Comparison of ENCODE assay signal across 24 mouse cellular contexts in genomic region chr8:111196181-111196580, GRCm38 (mm10).
DNase-seq lines count a peak whose midpoint lies in the region; ATAC-seq and TF ChIP-seq lines count a peak whose summit lies in the region.
"Had no signal": no experiment of that assay in that cellular context is flagged by ENCODE, and none has a peak within 500 bp of the region (broad histone marks: within the 10 kb centered on the region; RNA-seq: fewer than 3 reads in every experiment).

No protein-coding gene starts in this region.

- no peaks in the 10 kb centered on the region; the same call in 1 of the 2 replicates for H3K4me1 ChIP-seq in embryonic fibroblast, embryonic 13.5 days (ENCODE audit: control insufficient read depth, insufficient read depth, low read length)
- no peaks in the 10 kb centered on the region for H3K4me1 ChIP-seq in intestine, embryonic 15.5 days (replicated peaks)
- H3K4me1 ChIP-seq: embryonic facial prominence, embryonic 10.5 days; embryonic facial prominence, embryonic 12.5 days; forebrain, embryonic 13.5 days had no signal

- H3K4me3 ChIP-seq in embryonic fibroblast, embryonic 13.5 days (ENCODE audit: insufficient read depth, low read length) = no peak overlapping the region
- H3K4me3 ChIP-seq in intestine, embryonic 15.5 days (replicated peaks) = no peak overlapping the region
- H3K4me3 ChIP-seq: embryonic facial prominence, embryonic 10.5 days; embryonic facial prominence, embryonic 12.5 days; erythroblast, embryonic 14.5 days; forebrain, embryonic 13.5 days; forebrain, embryonic 15.5 days had no signal

- H3K36me3 ChIP-seq in intestine, embryonic 15.5 days = 0 out of 2 replicates have a peak, but pooled peaks cover 5% of the 10 kb centered on the region

- 0 out of 2 replicates have a peak overlapping the region, but pooled peaks have one; percentile 26 for H3K27ac ChIP-seq in embryonic fibroblast, embryonic 13.5 days (ENCODE audit: insufficient read depth, low read length)
- no peak overlapping the region for H3K27ac ChIP-seq in intestine, embryonic 15.5 days
- H3K27ac ChIP-seq: embryonic facial prominence, embryonic 10.5 days; embryonic facial prominence, embryonic 12.5 days; forebrain, embryonic 13.5 days; forebrain, embryonic 15.5 days had no signal

- no peak for TF ChIP-seq CTCF in Patski (IDR thresholded peaks at IDR 0.05)
- TF ChIP-seq CTCF in embryonic fibroblast, embryonic 13.5 days (IDR thresholded peaks at IDR 0.05; ENCODE audit: borderline replicate concordance, insufficient read depth, low read length) = no peak

- DNase-seq in Muller cell, postnatal 12 days (ENCODE audit: inconsistent ontology term) = peak; percentile 63
- peak; percentile 50 for DNase-seq in Patski (ENCODE audit: low read depth, low spot score)
- DNase-seq in thymus, postnatal 10 days (ENCODE audit: low spot score in 2 of 2) = no peak
- no peak for DNase-seq in gastrocnemius, postnatal 36 days
- DNase-seq: adrenal gland, adult 8-10 months; adrenal gland, postnatal 14 days; adrenal gland, postnatal 36 days; B cell, adult 2 months; cerebellum, adult 11-12 months; cerebellum, adult 2 months; cerebellum, adult 9-10 months; cerebellum, postnatal 10 days; cerebellum, postnatal 25 days; forebrain, postnatal 0 days had no signal

- no peak for TF ChIP-seq POLR2A in embryonic fibroblast, embryonic 13.5 days (IDR thresholded peaks at IDR 0.05; ENCODE audit: low read depth, low read length)

- no peak overlapping the region for H3K9ac ChIP-seq in intestine, embryonic 15.5 days
- H3K9ac ChIP-seq: embryonic facial prominence, embryonic 12.5 days; forebrain, embryonic 13.5 days; forebrain, embryonic 15.5 days; forebrain, postnatal 0 days had no signal

- peak; percentile 12 for ATAC-seq in Patski
- ATAC-seq in intestine, embryonic 15.5 days = no peak
- ATAC-seq: CD4-positive, CD25-positive, alpha-beta regulatory T cell, adult 4 months; forebrain, embryonic 13.5 days; forebrain, embryonic 15.5 days; forebrain, postnatal 0 days had no signal

- POLR2A ChIA-PET in Patski (lab: Charles Lee) = interaction anchor here (1.0 kb wide), 1 partner anchor 9 kb away, joined by 4 read pairs; no protein-coding TSS in a partner anchor

- no peaks in the 10 kb centered on the region for H3K9me3 ChIP-seq in intestine, embryonic 15.5 days
- H3K9me3 ChIP-seq: embryonic facial prominence, embryonic 10.5 days; embryonic facial prominence, embryonic 12.5 days; forebrain, embryonic 13.5 days; forebrain, embryonic 15.5 days; G1E had no signal

- intact Hi-C loops in gastrocnemius, postnatal 36 days (cut with DNase I) = no loop called here

- in situ Hi-C loops in Patski (cut with MboI; ENCODE audit: low pct_unique_long_range_greater_than_20kb) = no loop called here

- CTCF ChIA-PET in Patski (lab: Charles Lee) = no interaction called here

- no peaks in the 10 kb centered on the region for H3K27me3 ChIP-seq in Patski
- H3K27me3 ChIP-seq in intestine, embryonic 15.5 days (replicated peaks) = no peaks in the 10 kb centered on the region
- H3K27me3 ChIP-seq: CH12.LX; embryonic facial prominence, embryonic 12.5 days; forebrain, embryonic 13.5 days; forebrain, embryonic 15.5 days had no signal

- no peak overlapping the region for H3K4me2 ChIP-seq in intestine, embryonic 15.5 days (replicated peaks)
- H3K4me2 ChIP-seq: embryonic facial prominence, embryonic 12.5 days; forebrain, embryonic 13.5 days; forebrain, embryonic 15.5 days had no signal

Comparison
In these comparisons a context has a peak if more than half of its experiments do, and no peak if none do; other contexts are left out.
1. DNase-seq: peak in Muller cell, postnatal 12 days (single experiment) and Patski (single experiment); none in thymus, postnatal 10 days (0 of 2) and gastrocnemius, postnatal 36 days (0 of 2).